Mouse (Mus musculus) ES-E14 (cell line): ENCODE data around the gene Meltf.

Experiments
- CHD2 ChIP-seq: IDR thresholded peaks from 2 replicates; pipeline ENCODE4 v1.6.1; 2014; ENCODE audit warnings: mild to moderate bottlenecking, low read depth, low read length, inconsistent platforms
- HCFC1 ChIP-seq: IDR thresholded peaks from 2 replicates; pipeline ENCODE4 v1.6.1; 2012; ENCODE audit warnings: low read length, inconsistent platforms, borderline replicate concordance; ENCODE audit not compliant: insufficient read depth
- MAFK ChIP-seq: IDR thresholded peaks from 2 replicates; pipeline ENCODE4 v1.6.1; 2014; ENCODE audit warnings: mild to moderate bottlenecking, low read depth, low read length, inconsistent platforms; ENCODE audit not compliant: insufficient read depth

DNA sequence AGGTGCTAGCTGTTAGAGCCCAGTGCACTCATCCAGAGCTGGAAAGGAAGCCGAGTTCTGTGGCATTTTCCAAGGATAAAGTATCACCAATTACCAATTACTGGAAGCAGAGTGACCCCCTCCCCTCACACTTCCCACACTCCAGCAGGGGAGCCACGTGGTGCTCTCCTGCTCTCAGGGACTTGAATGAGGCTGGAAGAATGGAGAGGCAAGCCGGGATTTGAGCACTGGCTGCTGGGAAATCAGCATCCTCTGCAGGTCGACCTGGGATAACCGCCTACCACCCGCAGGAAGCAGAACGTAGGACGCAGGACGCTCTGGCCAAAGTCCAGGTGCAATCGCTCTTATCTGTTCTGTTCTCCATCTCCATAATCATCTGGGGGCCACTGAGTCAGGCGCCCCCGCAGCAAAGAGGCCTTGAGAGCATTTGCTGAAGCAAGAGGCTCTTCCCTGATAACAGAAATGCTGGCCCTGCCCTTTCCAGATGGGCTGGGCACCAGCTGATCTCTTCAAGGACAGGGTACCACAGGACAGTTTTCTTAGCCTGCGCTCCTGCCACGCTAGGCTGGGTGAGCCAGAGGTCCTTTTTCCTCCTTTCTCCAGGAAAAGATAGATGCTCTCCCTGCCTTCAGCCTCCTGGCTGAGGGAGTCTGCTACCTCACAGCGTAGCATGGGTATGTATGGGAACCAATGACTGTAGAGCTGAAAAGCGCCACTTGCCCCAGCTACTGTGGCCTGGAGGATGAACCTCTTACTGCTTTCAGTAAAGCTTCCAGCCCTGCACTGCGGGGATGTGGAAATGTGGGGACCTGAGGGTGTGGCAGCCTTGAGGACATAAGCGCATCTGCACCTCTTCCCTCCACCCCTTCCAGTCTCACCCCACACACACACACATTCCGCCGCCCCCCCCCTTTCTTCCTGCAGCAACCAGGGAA lies 27.5 kb downstream of the Meltf start:
- TF ChIP-seq HCFC1 (no peak), CHD2 (no peak), MAFK (no peak)
